Mouse (Mus musculus) thymus, adult 2 months (tissue): ENCODE results near the gene Tm9sf3.

Experiments used
- CTCF ChIP-seq: fragments of 200-500 bp; IDR thresholded peaks from 2 replicates; pipeline ENCODE4 v1.5.1; 2012; ENCODE audit warnings: mild to moderate bottlenecking, control low read depth, low read length, moderate library complexity, borderline replicate concordance; ENCODE audit not compliant: control insufficient read depth, poor library complexity, insufficient read depth; ENCODE audit errors: extremely low read depth
- POLR2A ChIP-seq: fragments of 200-500 bp; IDR thresholded peaks from 2 replicates; pipeline ENCODE4 v1.6.1; 2012; ENCODE audit warnings: mild to moderate bottlenecking, low read length, control low read depth, moderate library complexity; ENCODE audit not compliant: control insufficient read depth, poor library complexity, insufficient read depth; ENCODE audit errors: extremely low read depth

DNA sequence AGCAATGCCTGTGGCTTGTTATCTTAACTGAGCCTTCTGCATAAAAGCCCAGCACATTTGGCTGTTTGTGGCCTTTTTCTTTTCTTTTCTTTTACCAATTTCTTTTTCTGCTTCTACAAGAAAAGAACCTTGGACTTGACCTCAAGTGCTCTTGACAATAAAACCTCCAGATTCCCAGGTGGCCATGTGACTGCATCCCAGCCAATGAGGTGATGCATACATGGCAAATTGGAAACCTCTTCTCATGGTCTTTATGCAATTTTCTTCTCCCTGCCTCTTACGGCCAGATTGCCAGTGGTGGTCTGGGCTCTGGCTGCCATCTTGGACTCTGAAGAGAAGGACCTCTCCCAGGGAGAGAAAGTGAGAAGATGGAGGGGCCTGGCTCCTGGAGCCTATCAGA lies 70.4 kb downstream of the Tm9sf3 start:
- TF ChIP-seq CTCF (no peak), POLR2A (no peak)
